Mouse (Mus musculus): ENCODE data around the gene Ppa2.

DNA sequence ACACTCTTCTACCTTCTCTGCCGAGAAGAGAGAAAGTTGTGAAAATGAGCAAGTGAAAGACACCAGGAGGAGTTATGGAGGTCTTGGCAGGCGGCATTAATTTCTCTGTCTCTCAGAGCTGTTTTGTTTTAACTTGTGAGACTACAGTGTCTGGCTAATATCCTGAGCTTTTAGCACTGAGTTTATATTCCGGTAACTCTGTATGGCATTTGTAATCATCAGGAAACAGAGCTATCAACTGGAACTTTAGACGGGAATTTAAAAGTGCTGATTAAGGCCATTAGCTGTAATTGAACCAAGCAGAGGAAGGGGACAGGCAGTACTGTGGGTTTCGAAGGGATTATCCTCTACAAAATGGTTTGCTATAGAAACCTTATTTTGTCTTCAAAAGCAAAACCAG, 25.3 kb upstream of the Ppa2 start:
- TF ChIP-seq CTCF (IDR thresholded peaks at IDR 0.05; ENCODE audit: low read depth, low read length): no peak
- TF ChIP-seq GATA1 (IDR thresholded peaks at IDR 0.05; ENCODE audit: borderline replicate concordance, low read length): no peak
- TF ChIP-seq POLR2AphosphoS5 (IDR thresholded peaks at IDR 0.05; ENCODE audit: insufficient replicate concordance, low read depth, low read length): no peak
- TF ChIP-seq TAL1 (conservative IDR thresholded peaks at IDR 0.05; ENCODE audit: low read depth, low read length): no peak
- no peak for TF ChIP-seq GATA2 (IDR thresholded peaks at IDR 0.05; ENCODE audit: borderline replicate concordance, low read depth, low read length)

Measured in G1E (cell line).